Mouse (Mus musculus): ENCODE measurements around the gene Nt5dc3. TPM values are rescaled to one million over a fixed set of nuclear protein-coding genes. Genes with fewer than 3 reads are reported as not detected.

The Nt5dc3 gene
- polyA plus RNA-seq, 1 experiment: 15.4 TPM

- H3K4me1 ChIP-seq (ENCODE audit: control insufficient read depth, insufficient read depth, low read length): no peaks in the 10 kb centered on the region
- TF ChIP-seq CTCF (IDR thresholded peaks at IDR 0.05; ENCODE audit: borderline replicate concordance, insufficient read depth, low read length) (no peak), POLR2A (IDR thresholded peaks at IDR 0.05; ENCODE audit: low read depth, low read length) (no peak)
- H3K4me3 ChIP-seq (ENCODE audit: insufficient read depth, low read length): no peak overlapping the region
- no peak overlapping the region for H3K27ac ChIP-seq (ENCODE audit: insufficient read depth, low read length)
These were observed 17.6 kb upstream of the Nt5dc3 start for GRCm38 (mm10) chr10:86761236-86761635.

GRCm38 (mm10) chr10:86761722-86762383, 17.0 kb upstream of the Nt5dc3 start:
- no peaks in the 10 kb centered on the region for H3K4me1 ChIP-seq (ENCODE audit: control insufficient read depth, insufficient read depth, low read length)
- H3K4me3 ChIP-seq (ENCODE audit: insufficient read depth, low read length): no peak overlapping the region
- TF ChIP-seq CTCF (IDR thresholded peaks at IDR 0.05; ENCODE audit: borderline replicate concordance, insufficient read depth, low read length) (no peak), POLR2A (IDR thresholded peaks at IDR 0.05; ENCODE audit: low read depth, low read length) (no peak)
- no peak overlapping the region for H3K27ac ChIP-seq (ENCODE audit: insufficient read depth, low read length)

GRCm38 (mm10) chr10:86762384-86762730, 16.4 kb upstream of the Nt5dc3 start:
- Histone ChIP-seq H3K4me3 (ENCODE audit: insufficient read depth, low read length) (no peak overlapping the region), H3K4me1 (ENCODE audit: control insufficient read depth, insufficient read depth, low read length) (no peaks in the 10 kb centered on the region), H3K27ac (ENCODE audit: insufficient read depth, low read length) (no peak overlapping the region)
- TF ChIP-seq CTCF (IDR thresholded peaks at IDR 0.05; ENCODE audit: borderline replicate concordance, insufficient read depth, low read length) (no peak), POLR2A (IDR thresholded peaks at IDR 0.05; ENCODE audit: low read depth, low read length) (no peak)

- Histone ChIP-seq H3K27ac (ENCODE audit: insufficient read depth, low read length) (no peak within 1 kb of the TSS), H3K4me3 (ENCODE audit: insufficient read depth, low read length) (no peak within 1 kb of the TSS), H3K4me1 (ENCODE audit: control insufficient read depth, insufficient read depth, low read length) (no peaks in the 10 kb centered on the region)
- no peak for TF ChIP-seq CTCF (IDR thresholded peaks at IDR 0.05; ENCODE audit: borderline replicate concordance, insufficient read depth, low read length)
- no peak for TF ChIP-seq POLR2A (IDR thresholded peaks at IDR 0.05; ENCODE audit: low read depth, low read length)
These were observed 15.1 kb upstream of the Nt5dc3 start, which contains the start of gene Gm49358 for GRCm38 (mm10) chr10:86763672-86764071. TSS of gene Gm49358 (plus strand) at chr10:86763972.

- TF ChIP-seq POLR2A (IDR thresholded peaks at IDR 0.05; ENCODE audit: low read depth, low read length) (no peak), CTCF (IDR thresholded peaks at IDR 0.05; ENCODE audit: borderline replicate concordance, insufficient read depth, low read length) (no peak)
- H3K27ac ChIP-seq (ENCODE audit: insufficient read depth, low read length): no peak overlapping the region
- H3K4me3 ChIP-seq (ENCODE audit: insufficient read depth, low read length): no peak overlapping the region
- no peaks in the 10 kb centered on the region for H3K4me1 ChIP-seq (ENCODE audit: control insufficient read depth, insufficient read depth, low read length)
These were observed 13.3 kb upstream of the Nt5dc3 start for GRCm38 (mm10) chr10:86765344-86765966.

- Histone ChIP-seq H3K27ac (ENCODE audit: insufficient read depth, low read length) (no peak overlapping the region), H3K4me1 (ENCODE audit: control insufficient read depth, insufficient read depth, low read length) (peaks cover 11% of the 10 kb centered on the region), H3K4me3 (ENCODE audit: insufficient read depth, low read length) (no peak overlapping the region)
- TF ChIP-seq POLR2A (IDR thresholded peaks at IDR 0.05; ENCODE audit: low read depth, low read length) (no peak), CTCF (IDR thresholded peaks at IDR 0.05; ENCODE audit: borderline replicate concordance, insufficient read depth, low read length) (no peak)
These were observed 9.6 kb upstream of the Nt5dc3 start for GRCm38 (mm10) chr10:86769216-86769615.

- Histone ChIP-seq H3K27ac (ENCODE audit: insufficient read depth, low read length) (no peak overlapping the region), H3K4me3 (ENCODE audit: insufficient read depth, low read length) (no peak overlapping the region), H3K4me1 (ENCODE audit: control insufficient read depth, insufficient read depth, low read length) (peaks cover 11% of the 10 kb centered on the region)
- no peak for TF ChIP-seq CTCF (IDR thresholded peaks at IDR 0.05; ENCODE audit: borderline replicate concordance, insufficient read depth, low read length)
- no peak for TF ChIP-seq POLR2A (IDR thresholded peaks at IDR 0.05; ENCODE audit: low read depth, low read length)
These were observed 9.0 kb upstream of the Nt5dc3 start for GRCm38 (mm10) chr10:86769797-86770196.

- Histone ChIP-seq H3K4me3 (ENCODE audit: insufficient read depth, low read length) (no peak overlapping the region), H3K4me1 (ENCODE audit: control insufficient read depth, insufficient read depth, low read length) (peaks cover 11% of the 10 kb centered on the region), H3K27ac (ENCODE audit: insufficient read depth, low read length) (no peak overlapping the region)
- no peak for TF ChIP-seq POLR2A (IDR thresholded peaks at IDR 0.05; ENCODE audit: low read depth, low read length)
- TF ChIP-seq CTCF (IDR thresholded peaks at IDR 0.05; ENCODE audit: borderline replicate concordance, insufficient read depth, low read length): no peak
These were observed 7.1 kb upstream of the Nt5dc3 start for GRCm38 (mm10) chr10:86771701-86772100.

GRCm38 (mm10) chr10:86772231-86772631, 6.6 kb upstream of the Nt5dc3 start:
- H3K4me3 ChIP-seq (ENCODE audit: insufficient read depth, low read length): no peak overlapping the region
- TF ChIP-seq CTCF (IDR thresholded peaks at IDR 0.05; ENCODE audit: borderline replicate concordance, insufficient read depth, low read length): no peak
- TF ChIP-seq POLR2A (IDR thresholded peaks at IDR 0.05; ENCODE audit: low read depth, low read length): no peak
- no peak overlapping the region for H3K27ac ChIP-seq (ENCODE audit: insufficient read depth, low read length)
- H3K4me1 ChIP-seq (ENCODE audit: control insufficient read depth, insufficient read depth, low read length): peaks cover 11% of the 10 kb centered on the region

- Histone ChIP-seq H3K4me1 (ENCODE audit: control insufficient read depth, insufficient read depth, low read length) (peaks cover 11% of the 10 kb centered on the region), H3K4me3 (ENCODE audit: insufficient read depth, low read length) (no peak overlapping the region), H3K27ac (ENCODE audit: insufficient read depth, low read length) (no peak overlapping the region)
- TF ChIP-seq CTCF (IDR thresholded peaks at IDR 0.05; ENCODE audit: borderline replicate concordance, insufficient read depth, low read length) (no peak), POLR2A (IDR thresholded peaks at IDR 0.05; ENCODE audit: low read depth, low read length) (no peak)
These were observed 5.4 kb upstream of the Nt5dc3 start for GRCm38 (mm10) chr10:86773360-86773759.

All from embryonic fibroblast, embryonic 13.5 days (primary cell).